Mouse (Mus musculus) monocyte, adult 5-6 weeks (primary cell): ENCODE results near the gene Kmt2c. TPM values are rescaled to one million over a fixed set of nuclear protein-coding genes. Genes with fewer than 3 reads are reported as not detected.
A peak's percentile ranks its signal among the peaks of the same experiment; 100 is the strongest.
"Not testable (repeated sequence)": the region's sequence is repeated elsewhere in the genome, so short reads cannot be mapped to it uniquely, and the experiment has no call there.

Experiments used
- ATAC-seq: fragments of 153-309, 156-312 bp; replicated peaks from 2 replicates; pipeline ENCODE4 v1.8.0; 2017; ENCODE audit warnings: mild to moderate bottlenecking; ENCODE audit not compliant: low TSS enrichment, insufficient number of reproducible peaks, severe bottlenecking, poor library complexity, low FRiP score
- total RNA-seq: library from RNA; stranded (forward); fragments of 200-1000, 200-491, 200-594 nt; gene quantifications from 3 replicates; pipeline ENCODE4 v1.2.3, GENCODE M21; 2017

Kmt2c gene
- total RNA-seq, 1 experiment from 2014 or later, result 77.4 TPM

DNA sequence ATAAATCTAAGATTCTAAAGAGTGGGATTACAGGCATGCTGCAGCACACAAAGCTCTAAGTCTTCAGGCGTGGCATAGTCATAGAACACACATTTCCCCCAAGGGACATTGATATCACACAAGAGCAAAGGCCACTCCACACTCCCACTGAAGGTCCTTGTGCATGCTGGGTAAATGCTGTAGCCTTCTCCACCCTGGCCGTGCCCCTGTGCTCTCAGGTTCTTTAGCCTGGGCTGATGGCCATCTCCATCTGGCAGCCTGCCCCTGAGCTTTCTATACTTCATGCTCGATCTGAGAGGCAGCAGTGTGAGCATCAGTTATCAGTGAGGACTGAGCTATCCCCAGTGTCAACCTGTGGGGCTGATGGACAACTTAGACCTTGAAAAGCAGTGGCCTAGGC is 21.2 kb upstream of the Kmt2c start:
- no peak for ATAC-seq

DNA sequence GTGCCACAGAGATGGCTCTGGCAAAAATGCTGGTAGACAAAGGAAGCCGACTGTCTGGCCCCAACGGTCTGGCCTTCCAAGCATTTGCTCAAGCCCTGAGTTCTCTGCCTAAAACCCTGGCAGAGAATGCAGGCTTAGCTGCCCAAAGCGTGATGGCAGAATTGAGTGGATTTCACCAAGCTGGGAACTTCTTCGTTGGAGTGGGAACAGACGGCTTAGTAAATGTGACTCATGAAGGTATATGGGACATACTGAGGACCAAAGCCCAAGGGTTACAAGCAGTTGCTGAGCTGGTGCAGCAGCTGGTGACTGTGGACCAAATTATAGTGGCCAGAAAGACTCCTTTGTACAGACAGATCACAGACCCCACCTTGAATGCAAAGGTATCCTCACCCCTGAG is 19.0 kb upstream of the Kmt2c start:
- ATAC-seq, result no peak

DNA sequence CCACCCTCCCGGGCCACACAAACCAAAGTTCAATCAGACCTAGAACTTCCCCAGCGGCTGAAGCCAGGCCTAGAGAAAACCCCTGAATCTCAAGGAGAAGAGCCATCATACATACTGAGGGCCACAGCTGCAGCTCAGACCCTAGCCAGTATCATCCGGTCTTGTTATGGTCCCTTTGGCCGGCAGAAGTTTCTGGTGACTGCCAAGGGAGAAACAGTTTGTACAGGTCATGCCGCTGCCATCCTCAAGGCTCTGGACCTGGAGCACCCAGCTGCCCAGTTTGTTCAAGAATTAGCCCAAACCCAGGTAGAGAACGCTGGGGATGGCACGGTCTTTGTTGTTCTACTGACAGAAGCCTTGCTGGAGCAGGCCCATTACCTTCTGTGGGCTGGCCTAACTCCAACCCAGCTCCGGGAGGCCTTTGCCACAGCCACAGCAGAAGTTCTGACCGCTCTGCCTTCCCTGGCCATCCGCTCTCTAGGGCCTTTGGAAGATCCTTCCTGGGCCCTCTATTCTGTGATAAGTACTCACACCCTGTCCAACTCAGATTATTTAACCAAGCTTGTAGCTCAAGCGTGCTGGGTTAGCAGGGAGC is 17.8 kb upstream of the Kmt2c start:
- no peak for ATAC-seq

DNA sequence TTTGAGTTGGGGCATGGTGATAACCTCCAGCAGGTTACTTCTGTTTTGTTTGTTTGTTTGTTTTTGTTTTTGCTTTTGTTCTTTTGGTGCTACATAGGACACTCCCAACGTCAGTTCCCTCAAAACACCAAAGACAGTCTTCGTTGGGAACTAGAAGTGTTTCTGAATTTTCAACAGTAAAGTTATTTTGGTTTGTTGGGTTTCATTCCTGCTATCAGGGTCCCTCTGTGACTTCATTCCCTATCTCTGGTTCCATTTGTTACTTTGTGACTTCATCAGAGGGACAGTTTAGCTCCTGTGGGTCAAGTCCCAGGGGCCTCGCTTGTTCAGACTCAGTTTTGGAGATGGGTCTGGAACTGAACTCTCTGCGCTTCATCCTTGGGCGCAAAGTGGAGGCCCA is 17.2 kb upstream of the Kmt2c start, which contains the start of gene Cct8l1:
Gene Cct8l1, plus strand, starts transcription at position 301 of the 400 bp plus-strand sequence.
- ATAC-seq, result no peak

DNA sequence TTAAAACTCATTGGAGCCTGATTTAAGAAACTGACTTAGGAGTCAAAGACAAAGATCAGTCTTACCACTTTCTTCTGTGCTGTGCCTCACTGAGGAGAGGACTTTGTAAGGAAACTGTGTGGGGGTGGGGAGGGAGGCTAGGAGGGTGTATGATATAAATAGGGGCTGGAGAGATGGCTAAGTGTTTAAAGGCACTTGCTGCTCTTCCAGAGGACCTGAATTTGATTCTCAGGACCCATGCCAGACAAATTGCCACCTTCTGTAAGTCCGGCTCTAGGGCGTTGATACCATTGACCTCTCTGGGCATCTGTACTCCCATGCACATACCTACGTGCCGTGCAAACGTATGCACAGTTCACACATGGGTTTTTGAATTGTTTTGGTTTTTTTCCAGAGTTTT is 7.5 kb upstream of the Kmt2c start:
- ATAC-seq, result no peak

DNA sequence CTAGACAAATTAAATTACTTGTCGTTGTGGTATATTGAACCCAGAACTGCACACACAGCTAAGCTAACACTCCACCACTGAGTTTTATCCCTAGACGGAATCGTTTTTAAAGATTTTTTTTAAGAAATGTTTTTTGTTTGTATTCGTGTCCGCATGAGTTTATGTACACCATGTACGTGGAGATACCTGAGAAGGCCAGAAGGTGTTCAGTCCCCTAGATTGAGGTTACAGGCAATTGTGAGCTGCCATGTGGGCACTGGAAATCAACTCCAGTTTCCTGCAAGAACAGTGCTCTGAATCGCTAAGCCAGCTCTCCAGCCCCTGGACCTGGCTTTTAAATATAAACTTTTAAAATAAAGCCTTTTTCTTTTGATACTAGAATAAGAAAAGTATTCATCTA is 2.1 kb upstream of the Kmt2c start:
- no peak for ATAC-seq

DNA sequence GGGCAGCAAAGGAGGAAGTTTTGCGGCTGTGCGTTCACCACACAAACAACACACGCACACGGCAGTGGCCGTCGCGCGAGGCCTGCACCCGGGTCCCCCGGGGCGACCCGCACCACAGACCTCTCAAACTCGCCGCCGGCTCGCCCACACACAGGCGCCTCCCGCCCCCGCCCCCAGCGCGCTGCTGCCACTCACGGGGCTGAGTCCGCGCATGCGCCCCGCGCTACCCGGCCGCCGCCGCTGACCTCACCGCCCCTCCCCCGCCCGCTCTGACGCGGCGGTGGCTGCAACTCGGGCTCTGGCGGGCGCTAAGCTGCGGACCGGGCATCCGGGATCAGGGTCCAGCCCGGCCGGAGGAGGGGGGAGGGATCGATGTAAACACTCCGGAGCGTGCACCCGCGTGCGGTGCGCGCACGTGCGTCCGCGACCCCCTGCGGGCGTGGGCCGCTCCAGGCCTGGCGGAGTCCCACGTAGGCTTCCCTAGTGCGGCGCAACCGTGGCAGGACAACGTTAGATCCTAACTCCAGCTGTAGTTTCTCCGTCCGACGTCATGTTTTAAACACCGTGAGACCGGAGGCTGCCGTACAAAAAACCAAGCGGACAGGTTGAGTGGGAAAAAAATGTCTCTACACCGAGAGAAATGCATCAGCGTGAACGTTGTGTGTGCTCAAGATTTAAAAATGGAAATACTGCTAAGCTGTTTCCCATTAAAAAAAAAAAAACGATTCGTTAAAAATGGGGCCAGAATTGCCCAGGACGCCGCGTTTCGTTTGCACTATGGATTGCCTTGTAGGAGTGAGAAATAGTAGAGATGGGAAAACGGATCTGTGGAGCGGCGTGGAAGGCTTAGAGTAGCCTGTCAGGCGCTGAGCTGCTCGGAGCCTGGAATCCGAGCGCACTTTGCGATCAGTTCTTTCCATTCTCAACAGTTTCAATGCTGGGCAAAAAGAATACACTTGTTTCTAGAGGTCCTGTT is 1.1 kb upstream of the Kmt2c start:
- peak; percentile 71 for ATAC-seq

DNA sequence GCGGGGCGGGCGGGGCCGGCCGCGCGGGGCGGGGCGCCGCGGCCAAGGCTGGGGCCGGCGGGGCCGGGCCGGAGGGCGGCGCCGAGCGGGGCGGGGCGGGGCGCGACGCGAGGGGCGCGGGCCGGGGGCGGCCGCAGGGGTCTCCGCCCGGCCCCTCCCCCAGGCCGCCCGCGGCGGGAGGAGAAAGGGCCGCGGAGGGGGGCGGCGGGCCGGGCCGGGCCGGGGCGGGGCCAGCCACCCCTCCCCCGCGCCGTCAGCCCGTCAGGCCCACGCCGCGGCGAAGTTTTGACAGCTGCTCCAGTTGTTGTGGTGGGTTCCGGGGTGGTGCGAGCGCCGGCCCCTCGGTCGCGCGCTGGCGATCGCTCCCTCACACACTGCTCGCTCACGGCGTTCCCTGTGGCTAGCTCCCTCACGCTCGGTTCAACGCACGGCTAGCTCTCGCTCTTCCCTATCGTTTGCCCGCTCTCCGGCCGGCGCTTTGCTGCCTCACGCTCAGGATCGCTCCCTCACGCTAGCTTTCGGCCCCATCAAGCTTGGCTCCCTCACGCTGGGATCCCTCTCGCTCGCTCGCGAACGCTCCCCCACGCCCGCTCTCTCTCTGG is 339 bp upstream of the Kmt2c start:
- peak; percentile 41 for ATAC-seq

DNA sequence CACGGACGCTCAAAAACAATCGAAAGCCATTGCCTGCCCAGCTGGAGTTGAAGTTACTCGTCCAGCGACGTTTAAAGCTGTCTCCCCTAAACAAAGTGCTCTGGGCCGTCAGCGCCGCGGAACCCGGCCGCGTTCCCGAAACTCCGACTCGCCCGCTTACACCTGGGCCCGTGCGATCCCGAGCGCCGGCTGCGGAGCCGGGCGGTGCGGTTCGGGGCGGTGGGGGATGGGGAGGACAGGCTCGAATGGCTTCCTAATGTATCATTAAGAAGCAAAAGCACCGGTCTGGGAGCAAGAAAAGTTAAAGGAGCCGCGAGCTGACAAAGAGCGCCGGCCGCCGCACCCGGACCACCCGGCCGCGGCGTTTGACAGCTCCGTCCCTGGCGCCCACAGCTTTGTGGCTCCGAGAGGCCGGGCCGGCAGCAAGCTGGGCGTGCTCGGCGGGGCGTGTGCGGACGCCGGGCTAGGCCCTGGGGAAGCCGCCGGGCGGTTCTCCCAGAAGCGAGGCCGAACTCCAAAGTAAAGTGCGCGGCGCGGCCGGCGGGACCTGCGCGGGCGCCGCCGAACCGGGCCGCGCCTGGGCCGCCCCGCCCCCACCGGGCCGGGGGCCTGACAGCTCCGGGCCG is 750 bp downstream of the Kmt2c start:
- ATAC-seq, result no peak

DNA sequence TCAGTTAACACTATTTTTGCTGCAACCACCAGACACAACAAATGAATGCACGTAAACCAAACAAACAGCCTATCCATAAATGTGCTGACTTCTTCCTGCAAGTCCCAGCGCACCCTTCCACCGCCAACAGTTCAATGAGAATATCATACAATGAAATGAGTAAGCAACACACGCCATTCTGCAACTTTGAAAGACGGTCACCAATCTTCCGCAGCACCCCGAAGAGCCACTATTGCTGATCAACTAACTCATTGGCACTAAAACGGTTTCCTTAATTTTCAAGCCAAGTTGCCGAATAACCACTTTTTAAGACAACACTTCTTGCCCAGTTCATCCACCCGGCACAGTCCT is 1.2 kb downstream of the Kmt2c start:
- no peak for ATAC-seq

DNA sequence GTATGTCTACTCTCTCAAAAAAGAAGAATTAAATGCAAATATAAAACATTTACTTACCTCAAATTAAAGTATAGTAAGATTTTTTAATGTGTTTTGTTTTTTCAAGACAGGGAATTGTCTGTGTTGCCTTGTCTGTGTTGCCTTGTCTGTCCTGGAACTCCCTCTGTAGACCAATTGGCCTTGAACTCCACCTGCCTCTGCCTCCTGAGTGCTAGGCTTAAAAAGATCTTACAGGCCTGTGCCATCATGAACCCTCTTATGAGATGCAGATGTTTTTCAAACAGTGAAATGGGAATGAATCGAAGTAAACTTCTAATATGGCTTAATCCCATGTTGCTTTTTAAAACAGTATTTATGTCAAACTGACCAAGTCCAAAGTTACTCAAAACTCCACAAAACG is 1.9 kb downstream of the Kmt2c start:
- ATAC-seq, result no peak

DNA sequence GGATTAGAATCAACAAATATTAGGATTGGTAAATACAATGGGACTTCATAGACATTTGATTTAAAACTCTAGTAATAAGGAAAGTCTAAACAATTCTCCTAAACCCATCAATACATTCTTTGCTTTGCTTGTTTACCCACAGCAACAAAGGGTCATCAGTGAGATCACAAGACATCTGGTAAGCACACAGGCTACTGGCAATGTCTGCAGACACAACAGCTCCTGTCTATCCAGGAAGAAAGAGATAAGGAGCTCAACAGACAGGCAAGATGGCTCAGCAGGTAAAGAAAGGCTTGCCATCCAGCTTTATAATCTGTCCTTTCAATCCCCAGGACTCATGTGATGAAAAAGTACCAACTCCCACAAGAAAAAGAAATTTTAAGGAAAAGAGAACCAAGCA is 19.7 kb downstream of the Kmt2c start:
- ATAC-seq, result no peak

DNA sequence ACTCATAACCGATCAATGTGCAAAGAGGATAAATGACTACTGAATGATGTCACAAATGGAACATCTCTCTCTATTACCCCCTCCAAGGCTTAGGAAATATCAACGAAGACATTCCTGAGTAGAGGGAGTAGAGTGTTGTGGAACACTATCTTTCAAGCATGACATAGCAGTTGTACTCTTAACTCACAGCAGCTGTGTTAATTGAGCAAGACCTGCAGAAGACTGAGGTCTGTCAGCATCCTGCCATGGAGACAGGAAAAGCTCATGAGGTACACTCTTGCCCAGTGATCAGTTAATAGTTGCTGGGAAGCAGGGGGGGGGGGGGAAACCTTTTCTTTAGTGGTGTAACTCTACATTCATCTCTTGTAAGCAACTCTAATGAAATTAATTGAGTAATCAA is 22.8 kb downstream of the Kmt2c start:
- no peak for ATAC-seq

DNA sequence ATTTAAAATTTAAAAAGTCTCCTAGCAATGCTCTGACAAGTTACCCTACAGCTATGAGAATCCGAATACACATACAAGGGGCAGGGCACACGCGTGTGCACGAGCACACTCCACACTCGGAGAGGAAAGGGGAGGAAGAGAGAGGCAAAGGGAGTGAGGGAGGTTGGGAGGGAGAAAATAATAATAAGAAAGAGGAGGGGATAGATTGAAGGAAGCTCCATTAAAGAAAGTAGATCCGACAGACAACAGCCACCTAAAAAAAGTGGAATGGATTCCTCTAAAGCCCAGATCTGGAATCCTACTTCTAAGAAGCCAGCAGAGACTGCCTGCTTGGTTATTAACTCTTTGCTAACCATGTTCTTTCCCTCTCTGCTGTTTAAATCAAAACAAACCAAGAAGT is 26.5 kb downstream of the Kmt2c start:
- no peak for ATAC-seq

DNA sequence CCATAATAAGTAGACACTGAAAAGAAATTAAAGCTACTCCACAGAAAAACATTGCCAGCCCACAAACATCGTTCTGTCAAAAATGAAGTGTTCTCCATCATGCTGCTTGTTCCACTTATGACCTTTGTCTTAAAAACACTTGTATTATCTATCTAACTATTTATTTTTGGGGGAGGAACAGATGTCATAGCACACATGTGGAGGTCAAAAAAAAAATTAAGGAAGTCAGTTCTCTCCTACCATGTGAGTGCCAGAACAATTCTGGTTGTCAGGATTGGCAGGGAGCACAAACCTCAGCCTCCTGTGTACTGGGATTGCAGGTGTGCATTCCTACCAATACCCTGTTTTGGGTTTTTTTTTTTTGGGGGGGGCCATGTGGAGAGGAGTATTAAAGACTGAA is 36.6 kb downstream of the Kmt2c start:
- no peak for ATAC-seq

DNA sequence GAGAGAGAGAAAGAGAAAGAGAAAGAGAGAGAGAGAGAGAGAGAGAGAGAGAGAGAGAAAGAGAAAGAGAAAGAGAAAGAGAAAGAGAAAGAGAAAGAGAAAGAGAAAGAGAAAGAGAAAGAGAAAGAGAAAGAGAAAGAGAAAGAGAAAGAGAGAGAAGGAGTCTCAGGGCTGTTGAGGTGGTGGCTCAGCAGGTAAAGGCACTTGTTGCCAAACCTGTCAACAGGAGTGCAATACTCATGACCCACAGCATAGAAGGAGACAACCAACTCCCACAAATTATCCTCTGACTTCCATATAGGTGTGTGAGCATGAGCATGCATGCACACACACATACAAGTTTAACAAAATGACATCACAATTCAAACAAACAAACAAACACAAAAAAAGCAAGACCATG is 43.2 kb downstream of the Kmt2c start:
- not testable (repeated sequence) for ATAC-seq

DNA sequence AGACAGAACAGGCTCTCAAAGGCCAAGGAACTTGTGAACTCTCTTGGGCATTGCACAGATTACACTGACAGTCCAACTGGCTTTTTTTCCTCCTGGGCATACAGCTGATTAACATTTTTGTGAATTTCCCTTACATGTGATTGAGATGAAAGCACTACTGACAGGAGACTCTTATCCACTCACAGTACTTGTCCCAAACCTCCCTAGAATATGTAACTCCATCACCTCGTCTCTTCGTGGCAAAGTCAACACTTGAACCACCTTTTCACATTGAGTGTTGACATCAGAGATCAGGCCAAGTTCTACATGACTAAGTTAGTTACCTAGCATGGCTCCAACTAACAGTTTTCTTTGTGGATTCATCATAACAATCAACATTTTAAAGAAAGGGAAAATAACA is 45.9 kb downstream of the Kmt2c start:
- no peak for ATAC-seq

DNA sequence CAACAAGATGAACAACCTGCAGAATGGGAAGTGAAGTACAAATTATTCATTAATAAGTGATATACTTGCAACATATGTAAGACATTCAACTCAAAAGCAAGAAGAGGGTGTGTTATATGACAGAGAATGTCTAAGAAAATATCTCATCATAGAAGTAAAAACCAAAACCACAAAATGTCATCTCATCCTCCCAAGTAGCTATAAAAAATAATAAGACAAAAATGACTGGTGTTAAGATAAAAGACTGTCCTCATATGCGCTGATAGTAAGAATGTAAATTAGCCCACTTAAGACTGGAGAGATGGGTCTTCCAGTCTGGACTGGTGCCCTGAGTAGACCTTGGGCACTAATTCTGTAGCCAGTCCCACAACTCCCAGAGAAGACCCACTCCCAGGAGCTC is 61.1 kb downstream of the Kmt2c start:
- ATAC-seq, result no peak

DNA sequence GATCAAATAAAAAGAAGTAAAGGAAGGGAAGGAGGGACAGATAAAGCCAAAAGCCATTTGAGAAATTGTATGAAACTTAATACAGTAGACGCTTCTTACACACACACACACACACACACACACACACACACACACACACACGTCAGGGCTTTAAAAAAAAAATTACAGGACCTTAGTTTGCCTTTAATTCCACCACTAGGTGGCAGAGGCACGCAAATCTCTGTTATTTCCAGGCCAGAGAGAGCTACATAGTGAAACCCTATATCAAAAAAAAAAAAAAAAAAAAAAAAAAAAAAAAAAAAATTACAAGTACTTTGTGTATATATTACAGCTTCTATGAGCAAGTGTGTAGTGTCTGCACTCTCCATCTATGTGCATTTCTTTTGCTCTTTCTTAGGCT is 62.5 kb downstream of the Kmt2c start:
- ATAC-seq, result peak; percentile 82
